Mouse (Mus musculus) hindbrain, embryonic 16.5 days (tissue): Measurements from ENCODE around the gene Clint1. TPM values are rescaled to one million over a fixed set of nuclear protein-coding genes. Genes with fewer than 3 reads are reported as not detected.

Experiments
- ATAC-seq: fragments of 200-750 bp; cut with Nextera tagmentation; 2 replicates; pipeline ENCODE4 v1.8.0; 2017; ENCODE audit warnings: moderate TSS enrichment, moderate library complexity
- H3K27ac ChIP-seq: fragments of 300-500 bp; sonication (generic); 2 replicates; pipeline ENCODE4 v1.5.1; 2014; ENCODE audit warnings: low read depth, mild to moderate bottlenecking, control low read depth, low read length, moderate library complexity
- H3K27me3 ChIP-seq: fragments of 300-500 bp; sonication (generic); replicated peaks from 2 replicates; pipeline ENCODE4 v1.6.1; 2014; ENCODE audit warnings: low read length; ENCODE audit not compliant: control insufficient read depth, insufficient read depth
- H3K36me3 ChIP-seq: fragments of 300-500 bp; sonication (generic); 2 replicates; pipeline ENCODE4 v1.6.1; 2014; ENCODE audit warnings: mild to moderate bottlenecking, low read length, moderate library complexity, mixed read lengths; ENCODE audit not compliant: control insufficient read depth, insufficient read depth
- H3K4me1 ChIP-seq: fragments of 300-500 bp; sonication (generic); 2 replicates; pipeline ENCODE4 v1.6.1; 2014; ENCODE audit warnings: low read depth, low read length; ENCODE audit not compliant: control insufficient read depth, insufficient read depth
- H3K4me2 ChIP-seq: fragments of 300-500 bp; sonication (generic); 2 replicates; pipeline ENCODE4 v1.6.1; 2014; ENCODE audit warnings: mild to moderate bottlenecking, low read length, control low read depth, moderate library complexity
- H3K4me3 ChIP-seq: fragments of 300-500 bp; sonication (generic); 2 replicates; pipeline ENCODE4 v1.5.1; 2014; ENCODE audit warnings: mild to moderate bottlenecking, low read length, control low read depth, moderate library complexity
- H3K9ac ChIP-seq: fragments of 300-500 bp; sonication (generic); 2 replicates; pipeline ENCODE4 v1.6.1; 2014; ENCODE audit warnings: low read depth, mild to moderate bottlenecking, control low read depth, low read length, moderate library complexity
- H3K9me3 ChIP-seq: fragments of 300-500 bp; sonication (generic); 2 replicates; pipeline ENCODE4 v1.6.1; 2014; ENCODE audit warnings: mild to moderate bottlenecking, low read length, moderate library complexity; ENCODE audit not compliant: control insufficient read depth
- WGBS: fragments of 180-500 bp; shearing (Covaris S2); extraction: QIAGEN DNeasy Blood & Tissue Kit; methylation state at CpG from one replicate; pipeline ENCODE4 v1.1.7; 2014; 5-methylcytosine and 5-hydroxymethylcytosine counted together
- polyA plus RNA-seq: library from polyadenylated mRNA; unstranded; fragments of >200 nt; fragmentation: Nextera tagmentation; extraction: Ambion mirVana; gene quantifications from 2 replicates; pipeline ENCODE4 v1.2.1, GENCODE M21; 2015

Clint1 gene
- polyA plus RNA-seq, 1 experiment from 2014 or later = 39.4 TPM

GRCm38 (mm10) chr11:45906109-45906786 lies 54.4 kb downstream of the Clint1 start:
- no peak for ATAC-seq
- Histone ChIP-seq H3K9ac (no peak overlapping the region), H3K4me3 (no peak overlapping the region), H3K4me1 (no peaks in the 10 kb centered on the region), H3K9me3 (no peaks in the 10 kb centered on the region), H3K4me2 (no peak overlapping the region), H3K27me3 (no peaks in the 10 kb centered on the region), H3K27ac (no peak overlapping the region), H3K36me3 (peaks cover 16% of the 10 kb centered on the region)
- 89% methylated on average over 8 of the region's 8 CpGs for WGBS

GRCm38 (mm10) chr11:45907301-45907700 lies 55.5 kb downstream of the Clint1 start:
- ATAC-seq = 0 out of 2 replicates have a peak, but pooled peaks have one; percentile 37
- H3K4me2 ChIP-seq = no peak overlapping the region
- no peak overlapping the region for H3K9ac ChIP-seq
- H3K4me3 ChIP-seq = no peak overlapping the region
- no peak overlapping the region for H3K27ac ChIP-seq
- H3K36me3 ChIP-seq = peaks cover 20% of the 10 kb centered on the region
- no peaks in the 10 kb centered on the region for H3K9me3 ChIP-seq
- 65% methylated on average over 5 of the region's 5 CpGs for WGBS
- H3K27me3 ChIP-seq = no peaks in the 10 kb centered on the region
- H3K4me1 ChIP-seq = no peaks in the 10 kb centered on the region

GRCm38 (mm10) chr11:45908070-45908469 lies 56.2 kb downstream of the Clint1 start:
- peaks cover 18% of the 10 kb centered on the region for H3K36me3 ChIP-seq

GRCm38 (mm10) chr11:45908894-45909293 lies 57.0 kb downstream of the Clint1 start:
- Histone ChIP-seq H3K36me3 (peaks cover 12% of the 10 kb centered on the region; the same call in 1 of the 2 replicates), H3K4me1 (no peaks in the 10 kb centered on the region), H3K9ac (no peak overlapping the region), H3K4me2 (no peak overlapping the region), H3K27me3 (no peaks in the 10 kb centered on the region), H3K4me3 (no peak overlapping the region), H3K9me3 (no peaks in the 10 kb centered on the region), H3K27ac (no peak overlapping the region)
- ATAC-seq = no peak
- 98% methylated on average over 7 of the region's 7 CpGs for WGBS

More at GRCm38 (mm10) chr11:45908070-45908469, 56.2 kb downstream of the Clint1 start:
- Histone ChIP-seq H3K4me1 (no peaks in the 10 kb centered on the region), H3K4me3 (no peak overlapping the region), H3K9me3 (no peaks in the 10 kb centered on the region), H3K27me3 (no peaks in the 10 kb centered on the region), H3K9ac (no peak overlapping the region), H3K4me2 (no peak overlapping the region), H3K27ac (no peak overlapping the region)
- ATAC-seq = no peak
- WGBS = 94% methylated on average over 7 of the region's 7 CpGs

GRCm38 (mm10) chr11:45910701-45911100 lies 58.9 kb downstream of the Clint1 start:
- Histone ChIP-seq H3K9ac (no peak overlapping the region), H3K9me3 (no peaks in the 10 kb centered on the region), H3K27ac (no peak overlapping the region), H3K4me1 (no peaks in the 10 kb centered on the region), H3K4me2 (no peak overlapping the region), H3K27me3 (no peaks in the 10 kb centered on the region), H3K36me3 (peaks cover 12% of the 10 kb centered on the region; the same call in 1 of the 2 replicates), H3K4me3 (no peak overlapping the region)
- 69% methylated on average over 5 of the region's 5 CpGs for WGBS
- no peak for ATAC-seq

GRCm38 (mm10) chr11:45916196-45916595 lies 64.3 kb downstream of the Clint1 start:
- peaks cover 3% of the 10 kb centered on the region; the same call in 1 of the 2 replicates for H3K4me1 ChIP-seq
- WGBS = 86% methylated on average over 10 of the region's 10 CpGs
- H3K4me3 ChIP-seq = no peak overlapping the region
- no peak for ATAC-seq
- no peak overlapping the region for H3K4me2 ChIP-seq
- H3K36me3 ChIP-seq = peaks cover 4% of the 10 kb centered on the region; the same call in 1 of the 2 replicates
- no peak overlapping the region for H3K9ac ChIP-seq
- no peaks in the 10 kb centered on the region for H3K27me3 ChIP-seq
- H3K27ac ChIP-seq = no peak overlapping the region
- no peaks in the 10 kb centered on the region for H3K9me3 ChIP-seq

GRCm38 (mm10) chr11:45918018-45918417 lies 66.2 kb downstream of the Clint1 start:
- WGBS = 95% methylated on average over 6 of the region's 6 CpGs
- Histone ChIP-seq H3K27me3 (no peaks in the 10 kb centered on the region), H3K4me2 (no peak overlapping the region), H3K36me3 (no peaks in the 10 kb centered on the region), H3K9ac (no peak overlapping the region), H3K27ac (no peak overlapping the region), H3K4me1 (peaks cover 7% of the 10 kb centered on the region; the same call in 1 of the 2 replicates), H3K9me3 (no peaks in the 10 kb centered on the region), H3K4me3 (no peak overlapping the region)
- no peak for ATAC-seq

- no peak overlapping the region for H3K27ac ChIP-seq
- H3K4me3 ChIP-seq = no peak overlapping the region
- H3K27me3 ChIP-seq = no peaks in the 10 kb centered on the region
- WGBS = 63% methylated on average over 4 of the region's 4 CpGs
- H3K4me1 ChIP-seq = peaks cover 7% of the 10 kb centered on the region; the same call in 1 of the 2 replicates
- H3K4me2 ChIP-seq = no peak overlapping the region
- H3K9ac ChIP-seq = no peak overlapping the region
- H3K36me3 ChIP-seq = no peaks in the 10 kb centered on the region
- H3K9me3 ChIP-seq = no peaks in the 10 kb centered on the region
- no peak for ATAC-seq
Measured at GRCm38 (mm10) chr11:45918836-45919235, 67.0 kb downstream of the Clint1 start.

- H3K4me3 ChIP-seq = no peak overlapping the region
- peak overlapping the region; percentile 60; the same call in 1 of the 2 replicates for H3K27ac ChIP-seq
- 43% methylated on average over 8 of the region's 8 CpGs for WGBS
- peak overlapping the region; percentile 36 for H3K4me2 ChIP-seq
- H3K27me3 ChIP-seq = no peaks in the 10 kb centered on the region
- peak; percentile 10; the same call in 1 of the 2 replicates for ATAC-seq
- H3K9me3 ChIP-seq = no peaks in the 10 kb centered on the region
- H3K9ac ChIP-seq = no peak overlapping the region
- peaks cover 7% of the 10 kb centered on the region; the same call in 1 of the 2 replicates for H3K4me1 ChIP-seq
- H3K36me3 ChIP-seq = no peaks in the 10 kb centered on the region
Measured at GRCm38 (mm10) chr11:45921026-45921425, 69.2 kb downstream of the Clint1 start.
